35 mouse cellular contexts compared by ENCODE assay signal in the genomic region with DNA sequence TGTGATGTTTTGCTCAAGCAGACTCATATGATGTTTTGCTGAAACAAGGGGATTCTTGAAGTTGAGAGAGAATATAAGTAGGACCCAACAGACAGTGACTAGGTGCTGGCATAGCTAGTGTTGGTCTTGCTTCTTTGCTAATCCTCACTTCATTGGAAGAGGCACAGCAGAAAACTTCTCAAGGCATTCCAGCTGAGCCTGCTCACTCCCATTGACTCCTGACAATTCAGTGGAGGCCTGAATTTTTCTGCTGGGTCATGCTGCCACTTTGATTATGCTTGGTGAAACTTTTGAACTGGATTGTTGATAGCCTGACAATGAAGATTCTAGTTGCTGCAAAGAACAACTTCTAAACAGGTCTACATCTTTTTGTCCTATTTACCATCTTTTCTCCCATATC.
"Had no signal": no experiment of that assay in that cellular context is flagged by ENCODE, and none has a peak within 500 bp of the region (broad histone marks: within the 10 kb centered on the region; RNA-seq: fewer than 3 reads in every experiment).

No protein-coding gene starts in this region.

- H3K27me3 ChIP-seq: heart, embryonic 12.5 days; heart, embryonic 13.5 days; heart, embryonic 15.5 days; hindbrain, embryonic 12.5 days; hindbrain, embryonic 13.5 days; hindbrain, embryonic 15.5 days; intestine, embryonic 15.5 days; kidney, embryonic 15.5 days had no signal

- DNase-seq: heart, postnatal 10 days; heart, postnatal 14 days; heart, postnatal 36 days; heart, postnatal 4 days; kidney, adult 11 months; kidney, adult 18-20 months; kidney, adult 2 months; kidney, adult 8-10 months; kidney, adult 9 months; kidney, postnatal 10 days; kidney, postnatal 14 days; kidney, postnatal 25 days; kidney, postnatal 36 days; kidney, postnatal 4 days; layer of hippocampus, adult 9-11 months; layer of hippocampus, postnatal 36 days had no signal

- ATAC-seq: hindbrain, embryonic 16.5 days; hindbrain, postnatal 0 days; inflammation-experienced regulatory T-cells, adult 6 months; intestine, embryonic 15.5 days; intestine, embryonic 16.5 days; intestine, postnatal 0 days had no signal

- H3K9ac ChIP-seq: heart, embryonic 12.5 days; heart, embryonic 13.5 days; heart, embryonic 15.5 days; hindbrain, embryonic 12.5 days; hindbrain, embryonic 13.5 days; hindbrain, embryonic 14.5 days; hindbrain, embryonic 15.5 days; intestine, embryonic 15.5 days; kidney, embryonic 15.5 days had no signal

- H3K36me3 ChIP-seq: heart, embryonic 10.5 days; heart, embryonic 12.5 days; heart, embryonic 13.5 days; heart, embryonic 15.5 days; hindbrain, embryonic 10.5 days; hindbrain, embryonic 12.5 days; hindbrain, embryonic 13.5 days; hindbrain, embryonic 15.5 days; intestine, embryonic 15.5 days; kidney, embryonic 15.5 days had no signal

- H3K4me3 ChIP-seq: heart, embryonic 10.5 days; heart, embryonic 12.5 days; heart, embryonic 13.5 days; heart, embryonic 15.5 days; hindbrain, embryonic 10.5 days; hindbrain, embryonic 12.5 days; hindbrain, embryonic 13.5 days; hindbrain, embryonic 15.5 days; intestine, embryonic 15.5 days; kidney, embryonic 15.5 days; layer of hippocampus, adult 2 months had no signal

- H3K27ac ChIP-seq: heart, embryonic 10.5 days; heart, embryonic 13.5 days; heart, embryonic 15.5 days; hindbrain, embryonic 10.5 days; hindbrain, embryonic 12.5 days; hindbrain, embryonic 13.5 days; hindbrain, embryonic 14.5 days; hindbrain, embryonic 15.5 days; hindbrain, postnatal 0 days; intestine, embryonic 15.5 days; kidney, embryonic 15.5 days; kidney, postnatal 0 days; layer of hippocampus, adult 2 months had no signal

- H3K4me1 ChIP-seq: heart, embryonic 10.5 days; heart, embryonic 12.5 days; heart, embryonic 13.5 days; heart, embryonic 15.5 days; hindbrain, embryonic 10.5 days; hindbrain, embryonic 12.5 days; hindbrain, embryonic 13.5 days; hindbrain, embryonic 15.5 days; intestine, embryonic 15.5 days; kidney, embryonic 15.5 days had no signal

- H3K4me2 ChIP-seq: heart, embryonic 11.5 days; heart, embryonic 12.5 days; heart, embryonic 13.5 days; heart, embryonic 15.5 days; hindbrain, embryonic 12.5 days; hindbrain, embryonic 13.5 days; hindbrain, embryonic 14.5 days; hindbrain, embryonic 15.5 days; intestine, embryonic 15.5 days; kidney, embryonic 15.5 days had no signal

- H3K9me3 ChIP-seq: heart, embryonic 10.5 days; heart, embryonic 12.5 days; heart, embryonic 13.5 days; heart, embryonic 15.5 days; hindbrain, embryonic 10.5 days; hindbrain, embryonic 12.5 days; hindbrain, embryonic 13.5 days; hindbrain, embryonic 15.5 days; intestine, embryonic 15.5 days; kidney, embryonic 15.5 days had no signal
